Mouse (Mus musculus): ENCODE data around the gene Ttbk1.
"Not testable (repeated sequence)": the region's sequence is repeated elsewhere in the genome, so short reads cannot be mapped to it uniquely, and the experiment has no call there.

Gene Ttbk1

GRCm38 (mm10) chr17:46487431-46487830, at the start of gene Ttbk1:
TSS of gene Ttbk1 (minus strand) at chr17:46487675.
- peak in 1 of 2 experiments; percentile 45 for DNase-seq (ENCODE audit: low spot score in 2 of 2)

DNA sequence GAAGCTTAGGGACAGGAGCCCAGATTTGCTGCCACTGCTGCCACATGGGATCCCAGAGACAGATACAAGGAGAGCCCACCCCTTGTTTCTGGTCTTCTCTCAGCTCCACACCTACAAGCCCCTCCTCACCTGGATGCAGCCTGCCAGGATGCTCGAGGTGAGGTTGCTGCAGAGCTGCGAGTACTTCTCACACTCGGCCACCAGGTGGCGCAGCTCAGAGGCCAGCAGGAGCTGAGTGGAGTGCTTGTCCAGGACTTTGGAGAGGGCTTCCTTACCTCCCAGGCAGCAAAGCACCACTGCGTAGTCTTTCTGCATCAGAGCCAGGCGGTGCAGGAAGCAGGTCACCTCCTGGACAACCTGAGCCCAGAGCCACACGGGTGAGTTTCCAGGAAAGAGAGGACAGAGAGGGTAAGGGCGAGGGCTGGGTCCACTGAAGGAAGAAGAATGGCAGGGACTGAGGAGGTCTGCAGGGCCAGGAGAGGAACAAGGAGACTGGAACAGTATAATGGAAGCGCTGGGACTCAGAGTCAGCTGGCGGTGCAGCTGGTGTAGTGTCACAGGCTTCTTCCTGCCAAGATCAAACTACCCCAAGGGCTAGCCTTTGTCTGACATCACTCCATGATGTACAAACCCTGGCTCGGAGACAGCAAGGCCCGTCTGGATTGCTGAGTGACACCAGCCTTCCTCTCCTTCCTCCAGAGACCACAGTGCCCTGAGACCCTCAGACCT, 38.3 kb upstream of the Ttbk1 start:
- peak in 1 of 2 experiments; percentile 64 for DNase-seq (ENCODE audit: low spot score in 2 of 2)

- DNase-seq (ENCODE audit: low spot score in 2 of 2): no peak
Measured at GRCm38 (mm10) chr17:46525065-46525464, 37.6 kb upstream of the Ttbk1 start.

- no peak for DNase-seq (ENCODE audit: low spot score in 2 of 2)
Measured at GRCm38 (mm10) chr17:46521963-46522668, 34.6 kb upstream of the Ttbk1 start.

GRCm38 (mm10) chr17:46521174-46521573, 33.7 kb upstream of the Ttbk1 start:
- DNase-seq (ENCODE audit: low spot score in 2 of 2): no peak

DNA sequence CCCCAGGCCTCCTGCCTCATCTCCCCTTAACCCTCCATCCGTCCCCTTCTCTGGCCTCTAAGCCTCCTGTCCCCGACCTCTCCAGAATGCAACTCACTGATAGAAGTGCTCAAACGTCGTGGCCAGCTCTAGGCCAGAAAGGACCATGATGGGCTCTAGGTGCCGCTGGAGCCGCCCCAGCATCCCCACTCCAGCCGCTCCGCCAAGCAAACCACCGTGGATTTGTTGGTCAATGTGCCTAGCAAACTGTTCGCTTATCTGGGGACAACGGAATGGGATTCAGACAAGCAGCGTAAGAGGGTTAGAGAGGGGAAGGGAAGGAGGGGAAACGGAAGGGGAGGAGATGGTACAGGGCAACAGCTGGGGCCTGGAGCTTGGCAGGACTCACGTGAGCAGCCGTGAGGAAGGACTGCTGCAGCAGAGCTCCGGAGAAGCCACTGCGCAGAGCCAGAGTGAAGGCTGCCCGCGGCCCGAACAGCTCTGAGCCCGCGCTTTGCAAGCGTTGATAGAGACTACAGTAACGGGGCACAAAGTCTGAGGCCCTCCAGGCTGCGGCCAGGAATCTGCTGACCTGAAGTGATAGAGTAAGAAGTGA, 33.0 kb upstream of the Ttbk1 start:
- DNase-seq (ENCODE audit: low spot score in 2 of 2): no peak

- DNase-seq (ENCODE audit: low spot score in 2 of 2): no peak
Measured at GRCm38 (mm10) chr17:46519971-46520370, 32.5 kb upstream of the Ttbk1 start.

DNA sequence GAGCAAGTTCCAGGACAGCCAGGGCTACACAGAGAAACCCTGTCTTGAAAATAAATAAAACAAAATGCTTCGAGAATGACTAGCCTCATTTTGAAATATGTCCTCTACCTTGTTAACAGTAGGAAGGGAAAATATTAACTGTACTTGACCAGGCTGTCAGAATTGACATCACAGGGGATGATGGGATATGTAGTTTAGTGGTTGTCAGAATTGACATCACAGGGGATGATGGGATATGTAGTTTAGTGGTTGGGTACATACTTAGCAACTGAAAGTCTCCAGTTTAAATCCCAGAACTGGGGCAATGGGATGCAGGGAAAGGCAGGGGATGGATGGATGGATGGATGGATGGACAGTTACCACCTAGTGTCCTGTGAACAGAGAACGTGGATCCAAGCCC, 25.9 kb upstream of the Ttbk1 start:
- no peak for DNase-seq (ENCODE audit: low spot score in 2 of 2)

DNA sequence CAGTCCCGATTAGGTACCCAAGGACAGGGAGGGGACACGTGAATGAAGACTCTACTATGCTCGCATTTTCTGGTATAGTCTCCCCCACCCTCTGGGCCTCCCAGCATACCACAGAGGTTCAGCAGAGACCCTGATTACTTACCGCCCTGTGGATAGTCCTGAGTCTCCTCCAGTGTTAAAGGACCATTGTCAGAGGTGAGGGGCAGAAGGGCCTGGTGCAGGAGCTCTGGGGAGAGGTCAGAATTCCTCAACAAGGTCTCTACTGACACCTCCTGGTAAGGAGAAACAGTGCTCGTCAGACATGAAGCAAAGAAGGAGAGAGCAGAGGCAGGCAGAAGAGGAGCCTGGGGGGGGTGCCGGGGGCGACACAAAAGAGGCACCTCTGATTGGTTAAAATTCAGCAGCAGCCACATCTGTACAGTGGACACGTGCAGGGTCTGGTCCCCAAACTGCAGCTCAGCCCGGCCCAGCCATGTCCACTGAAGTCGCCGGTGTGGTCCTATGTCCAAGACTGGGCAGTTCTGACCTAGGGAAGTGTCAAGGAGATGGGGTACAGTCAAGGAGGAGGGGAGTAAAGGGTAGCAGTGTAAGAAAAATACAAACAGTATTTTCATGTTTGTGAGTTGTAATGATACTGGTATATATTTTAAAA, 23.7 kb upstream of the Ttbk1 start:
- no peak for DNase-seq (ENCODE audit: low spot score in 2 of 2)

DNA sequence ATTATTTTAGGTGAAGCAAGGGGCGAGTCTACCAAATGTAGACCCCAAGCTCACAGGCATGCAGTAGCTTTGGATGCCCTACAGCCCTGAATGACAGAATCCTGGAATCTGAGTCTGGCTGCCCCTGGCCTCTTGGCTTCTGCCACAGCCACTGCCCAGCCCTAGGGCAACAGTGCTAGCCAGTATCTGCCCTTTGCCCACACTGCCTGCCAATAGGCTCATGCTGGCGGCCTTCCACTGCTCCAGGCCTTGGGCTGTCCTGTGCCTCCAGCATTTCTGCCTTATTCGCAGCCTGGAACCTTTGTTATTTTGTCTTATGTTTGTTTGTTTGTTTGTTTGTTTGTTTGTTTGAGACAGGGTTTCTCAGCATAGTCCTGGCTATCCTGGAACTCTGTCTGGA, 18.1 kb upstream of the Ttbk1 start:
- no peak for DNase-seq (ENCODE audit: low spot score in 2 of 2)

GRCm38 (mm10) chr17:46503847-46504638, 16.6 kb upstream of the Ttbk1 start:
- DNase-seq (ENCODE audit: low spot score in 2 of 2): no peak

DNA sequence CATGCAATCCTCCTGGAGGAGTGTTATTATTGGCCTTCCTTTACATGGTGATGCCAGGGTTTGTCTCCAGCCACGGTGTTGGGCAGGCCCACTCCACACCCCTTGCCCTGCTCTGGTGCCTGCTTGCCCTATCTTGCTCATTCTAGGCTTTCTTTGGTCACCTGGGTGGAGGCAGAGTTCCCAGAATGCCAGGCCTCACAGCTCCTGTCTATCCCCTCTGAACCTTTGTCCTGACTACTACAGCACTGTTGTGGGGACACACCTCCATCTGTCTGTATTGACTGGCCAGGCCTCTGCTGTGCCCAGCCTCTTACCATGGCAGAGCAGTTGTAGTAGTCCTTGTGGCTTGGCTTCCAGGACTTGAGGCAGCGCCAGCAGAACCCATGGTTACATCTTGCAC, 15.3 kb upstream of the Ttbk1 start:
- DNase-seq (ENCODE audit: low spot score in 2 of 2): no peak

DNA sequence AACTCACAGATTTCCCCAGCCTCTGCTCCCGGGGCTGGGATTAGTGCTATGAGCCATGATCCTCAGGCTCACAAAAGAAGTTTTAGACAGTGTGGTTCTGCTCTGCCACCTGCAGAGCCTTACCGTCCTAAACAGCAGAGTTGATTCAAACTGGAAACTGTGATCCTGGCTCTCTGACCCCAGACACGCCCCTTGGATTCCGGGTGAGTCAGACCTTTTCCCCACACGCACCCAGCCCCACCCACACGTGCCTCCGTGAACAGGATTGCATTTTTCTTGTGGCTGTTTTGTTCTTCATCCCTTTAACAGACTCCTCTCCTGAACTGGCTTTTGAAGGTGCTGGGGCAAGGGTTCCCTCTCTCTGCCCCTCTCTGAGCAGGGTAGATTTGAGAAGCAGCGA, 10.5 kb upstream of the Ttbk1 start:
- DNase-seq (ENCODE audit: low spot score in 2 of 2): no peak

DNA sequence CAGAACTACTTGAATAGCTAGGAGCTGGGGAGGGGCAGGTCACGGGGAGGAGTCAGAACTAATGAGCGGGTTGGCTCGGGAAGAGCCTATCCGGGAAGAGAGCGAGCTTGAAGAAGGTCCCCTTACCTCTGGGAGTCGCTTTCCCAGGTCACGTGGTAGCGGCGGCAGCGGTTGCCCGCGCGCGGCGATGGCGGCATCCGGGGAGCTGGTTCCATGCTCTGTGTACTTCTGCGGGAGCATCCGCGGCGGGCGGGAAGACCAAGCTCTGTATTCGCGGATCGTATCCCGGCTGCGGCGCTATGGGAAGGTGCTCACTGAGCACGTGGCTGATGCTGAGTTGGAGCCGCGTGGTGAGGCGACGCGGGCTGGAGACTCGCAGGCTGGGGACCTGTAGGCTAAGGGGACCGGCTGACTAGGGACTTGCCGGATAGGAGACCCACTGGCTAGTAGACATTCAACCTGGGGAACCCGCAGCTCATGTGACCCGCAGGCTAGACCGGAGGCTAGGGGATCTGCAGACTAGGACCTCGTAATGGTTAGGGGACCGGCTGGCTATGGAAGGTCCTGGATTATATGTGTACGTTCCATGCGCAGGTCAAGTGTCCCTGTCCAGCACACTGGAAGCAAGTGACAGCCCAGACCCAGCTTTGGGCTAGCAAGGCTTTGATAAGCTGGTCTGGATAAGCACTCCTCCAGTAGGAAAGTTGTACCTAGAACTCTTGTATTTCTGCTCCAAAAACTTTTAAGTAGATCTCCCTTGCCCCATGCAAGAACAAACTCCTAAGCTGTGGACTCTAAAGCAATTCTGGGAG, 9.4 kb upstream of the Ttbk1 start, which contains the start of gene Dnph1:
TSS of gene Dnph1 (plus strand) at position 89 of the 812 bp plus-strand sequence.
- DNase-seq (ENCODE audit: low spot score in 2 of 2): peak; percentile 51 to 80

DNA sequence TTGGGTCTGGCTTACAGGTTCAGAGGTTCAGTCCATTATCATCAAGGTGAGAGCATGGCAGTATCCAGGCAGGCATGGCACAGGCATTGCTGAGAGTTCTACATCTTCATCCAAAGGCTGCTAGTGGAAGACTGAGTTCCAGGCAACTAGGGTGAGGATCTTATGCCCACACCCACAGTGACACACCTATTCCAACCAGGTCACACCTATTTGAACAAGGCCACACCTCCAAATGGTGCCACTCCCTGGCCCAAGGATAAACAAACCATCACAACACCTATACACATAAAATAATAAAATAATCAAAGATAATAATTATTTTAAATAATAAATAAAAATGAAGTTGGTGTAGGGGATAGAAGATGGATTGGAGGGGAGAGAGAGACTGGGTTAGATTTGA, 8.6 kb upstream of the Ttbk1 start:
- not testable (repeated sequence) for DNase-seq (ENCODE audit: low spot score in 2 of 2)

- DNase-seq (ENCODE audit: low spot score in 2 of 2): no peak
Measured at GRCm38 (mm10) chr17:46495486-46495885, 8.0 kb upstream of the Ttbk1 start.

DNA sequence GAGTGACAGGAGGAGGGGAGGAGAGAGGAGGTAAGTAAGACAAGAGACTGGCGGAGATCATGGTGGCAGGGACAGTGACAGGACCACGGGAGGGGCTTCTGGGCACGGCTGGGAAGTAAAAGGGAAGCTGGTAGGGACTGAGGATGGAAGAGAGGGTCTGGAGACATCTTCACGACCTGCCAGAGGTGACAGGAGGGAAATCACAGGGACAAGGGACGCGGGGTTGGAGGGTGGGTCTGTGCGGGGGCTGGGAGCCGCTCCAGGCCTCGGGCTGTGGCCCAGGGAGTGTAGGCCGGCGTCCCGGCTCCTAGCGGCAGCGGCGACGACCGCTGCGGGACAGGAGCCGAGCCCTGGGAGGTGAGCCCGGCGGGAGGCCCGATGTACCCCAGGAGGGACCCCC, 480 bp downstream of the Ttbk1 start:
- DNase-seq (ENCODE audit: low spot score in 2 of 2): no peak

DNA sequence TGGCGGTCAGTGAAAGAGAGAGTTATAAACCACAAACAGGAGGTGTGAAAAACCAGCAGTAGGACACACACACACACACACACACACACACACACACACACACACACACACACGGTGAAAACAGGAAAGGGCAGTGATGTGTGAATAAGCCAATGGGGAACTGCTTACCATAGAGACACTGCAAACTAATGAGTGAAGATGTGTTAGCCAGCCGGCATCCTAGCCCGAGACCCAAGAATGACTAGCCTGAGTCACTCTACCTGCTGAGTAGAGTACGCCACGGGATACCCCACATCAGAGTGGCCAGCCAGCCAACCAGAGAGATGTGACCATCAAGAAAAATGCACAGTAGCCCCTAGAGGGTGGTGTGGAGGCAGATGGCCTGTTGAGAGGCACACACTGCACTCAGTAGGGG, 3.0 kb downstream of the Ttbk1 start:
- no peak for DNase-seq (ENCODE audit: low spot score in 2 of 2)

- DNase-seq (ENCODE audit: low spot score in 2 of 2): peak in 1 of 2 experiments; percentile 28
Measured at GRCm38 (mm10) chr17:46484021-46484431, 3.4 kb downstream of the Ttbk1 start.

- peak in 1 of 2 experiments; percentile 71 for DNase-seq (ENCODE audit: low spot score in 2 of 2)
Measured at GRCm38 (mm10) chr17:46483561-46484001, 3.9 kb downstream of the Ttbk1 start.

Measured in left cerebral cortex, adult 9 months (tissue).